Mouse (Mus musculus): ENCODE results near the gene Dkc1.

The Dkc1 gene

DNA sequence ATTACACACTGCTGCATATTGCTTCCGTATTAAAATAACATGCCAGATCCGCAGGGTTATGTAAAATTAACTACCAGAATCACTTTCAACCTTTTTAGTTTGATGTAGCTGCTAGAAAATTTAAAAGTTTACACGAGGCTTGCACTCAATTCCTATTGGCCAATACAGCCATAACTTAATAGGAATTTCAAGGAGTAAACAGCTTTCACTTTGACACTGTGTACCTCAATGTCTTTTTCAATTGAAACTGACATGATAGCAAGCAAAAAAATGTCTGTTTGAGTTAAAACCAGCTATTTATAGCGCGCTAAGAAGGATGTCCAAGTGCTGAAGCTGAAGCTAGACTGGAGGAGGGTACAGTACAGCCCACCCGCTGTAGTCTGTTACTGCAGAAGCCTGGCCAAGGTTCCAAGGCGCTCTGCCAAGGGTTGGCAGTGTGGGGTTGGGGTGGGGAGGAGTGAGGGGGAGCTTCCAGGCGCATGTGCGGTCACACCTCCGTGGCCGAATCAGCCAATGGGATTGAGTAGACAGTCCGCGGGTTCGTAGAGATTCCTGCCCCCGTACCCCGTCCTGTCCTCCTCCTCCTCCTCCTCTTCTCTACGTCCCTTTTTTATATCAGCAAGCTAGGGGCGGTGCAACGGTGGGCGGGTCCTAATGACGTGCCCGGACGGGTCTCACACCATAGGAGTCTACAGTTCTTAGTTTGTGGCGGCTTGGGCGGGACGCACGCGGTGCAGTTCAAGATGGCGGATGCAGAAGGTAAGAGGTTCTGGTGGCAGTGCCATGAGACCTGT lies at the start of gene Dkc1:
Dkc1 (plus strand) TSS at position 486 of the 794 bp plus-strand sequence.
- peak; percentile 90 to 92 for DNase-seq (ENCODE audit: low spot score in 2 of 2)

DNA sequence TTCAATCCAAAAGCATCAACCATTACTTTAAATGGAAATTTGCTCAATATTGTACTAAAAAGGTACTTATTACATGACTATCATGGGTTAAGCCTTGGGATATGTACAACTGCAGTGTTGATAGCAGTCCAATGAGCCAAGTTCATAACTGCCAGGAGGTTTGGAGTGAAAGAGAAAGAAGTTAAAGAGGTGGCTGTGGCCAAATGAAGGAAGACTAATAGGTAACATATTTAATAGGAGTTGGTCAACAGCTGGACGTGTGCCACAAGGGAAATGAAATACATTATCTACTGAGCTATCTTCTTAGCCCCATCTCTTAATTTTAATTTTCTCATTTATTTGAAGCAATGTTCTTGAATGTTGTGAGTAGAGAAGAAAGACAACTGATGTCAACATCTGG lies 49.7 kb upstream of the Dkc1 start:
- DNase-seq (ENCODE audit: low spot score in 2 of 2), result no peak

DNA sequence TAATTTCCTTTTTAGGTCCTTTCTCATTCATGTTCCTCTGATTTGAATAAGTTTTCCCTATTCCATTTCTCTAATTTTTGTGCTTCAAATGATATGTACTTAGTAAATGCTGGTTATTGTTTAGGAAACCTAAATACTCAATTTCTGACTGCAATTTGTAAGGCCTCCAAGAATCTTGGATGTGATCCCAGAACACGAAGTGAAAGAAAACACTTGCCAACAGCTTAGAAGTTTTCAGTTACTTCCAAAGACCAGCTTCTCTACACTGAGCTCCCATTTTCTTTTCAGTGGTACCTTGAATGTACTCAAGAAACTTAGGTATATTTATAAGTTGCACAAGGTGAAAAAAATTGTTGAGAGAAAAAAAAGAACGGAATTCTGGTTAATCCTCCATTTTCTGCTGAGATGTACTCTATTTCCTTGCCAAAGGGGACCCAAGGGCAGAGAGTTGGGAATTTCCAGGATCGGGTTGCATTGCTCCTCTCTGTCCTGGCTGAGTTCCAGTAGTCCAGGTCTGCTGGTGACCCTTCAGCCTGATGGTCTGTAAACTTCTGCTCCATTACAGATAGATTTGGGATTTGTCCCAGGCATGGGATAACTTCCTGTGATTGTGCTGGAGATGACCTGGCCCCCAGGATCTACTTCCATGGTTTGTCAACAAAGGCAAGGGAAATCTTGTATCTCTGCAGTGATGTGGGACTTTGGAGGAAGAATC lies 48.6 kb upstream of the Dkc1 start:
- DNase-seq (ENCODE audit: low spot score in 2 of 2), result no peak

DNA sequence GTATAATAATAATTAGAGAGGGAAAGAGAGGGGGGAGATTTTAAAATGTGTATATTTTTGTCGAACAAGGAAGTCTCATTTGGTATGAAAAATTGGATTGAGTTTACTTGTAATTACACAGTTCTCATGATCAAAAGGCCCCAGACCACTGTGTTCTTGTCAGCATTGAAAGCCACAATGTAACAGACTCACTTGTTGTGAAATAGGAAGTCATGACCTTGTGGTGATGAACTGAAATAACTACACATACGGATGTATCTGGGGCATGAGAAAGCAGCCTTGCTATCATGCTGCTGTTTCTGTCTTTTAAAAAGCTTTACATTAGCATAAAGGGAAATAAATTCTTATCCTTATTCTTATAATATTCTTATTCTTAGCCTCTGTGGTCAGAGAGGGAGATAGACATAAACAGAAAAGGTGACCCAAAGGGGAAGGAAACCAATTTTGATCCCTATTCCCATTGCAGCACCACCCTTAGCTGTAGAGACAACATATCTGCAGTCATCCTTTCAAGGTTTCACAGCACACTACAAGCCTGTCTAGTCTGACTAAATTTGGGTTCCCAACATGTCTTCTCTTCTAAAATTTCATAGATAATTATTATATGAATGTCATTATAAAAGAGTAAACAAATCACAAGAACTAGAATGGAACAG lies 39.4 kb upstream of the Dkc1 start:
- no peak for DNase-seq (ENCODE audit: low spot score in 2 of 2)

DNA sequence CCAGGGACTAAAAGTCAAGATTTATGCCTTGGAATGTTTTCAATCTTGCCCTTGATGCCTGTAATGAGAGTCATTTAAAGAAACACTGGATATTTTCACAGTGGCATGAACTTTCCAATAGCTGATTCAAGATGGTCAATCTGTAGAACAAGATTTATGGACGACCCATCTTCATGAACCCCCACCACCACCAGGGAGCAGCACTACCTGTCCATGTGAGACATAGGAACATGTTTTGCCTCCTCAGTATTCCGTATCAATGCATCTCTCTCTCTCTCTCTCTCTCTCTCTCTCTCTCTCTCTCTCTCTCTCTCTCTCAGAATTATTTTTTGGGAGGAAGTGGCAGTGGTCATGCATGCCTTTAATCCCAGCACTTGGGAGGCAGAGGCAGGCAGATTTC lies 13.3 kb upstream of the Dkc1 start:
- DNase-seq (ENCODE audit: low spot score in 2 of 2), result peak; percentile 22 to 57

DNA sequence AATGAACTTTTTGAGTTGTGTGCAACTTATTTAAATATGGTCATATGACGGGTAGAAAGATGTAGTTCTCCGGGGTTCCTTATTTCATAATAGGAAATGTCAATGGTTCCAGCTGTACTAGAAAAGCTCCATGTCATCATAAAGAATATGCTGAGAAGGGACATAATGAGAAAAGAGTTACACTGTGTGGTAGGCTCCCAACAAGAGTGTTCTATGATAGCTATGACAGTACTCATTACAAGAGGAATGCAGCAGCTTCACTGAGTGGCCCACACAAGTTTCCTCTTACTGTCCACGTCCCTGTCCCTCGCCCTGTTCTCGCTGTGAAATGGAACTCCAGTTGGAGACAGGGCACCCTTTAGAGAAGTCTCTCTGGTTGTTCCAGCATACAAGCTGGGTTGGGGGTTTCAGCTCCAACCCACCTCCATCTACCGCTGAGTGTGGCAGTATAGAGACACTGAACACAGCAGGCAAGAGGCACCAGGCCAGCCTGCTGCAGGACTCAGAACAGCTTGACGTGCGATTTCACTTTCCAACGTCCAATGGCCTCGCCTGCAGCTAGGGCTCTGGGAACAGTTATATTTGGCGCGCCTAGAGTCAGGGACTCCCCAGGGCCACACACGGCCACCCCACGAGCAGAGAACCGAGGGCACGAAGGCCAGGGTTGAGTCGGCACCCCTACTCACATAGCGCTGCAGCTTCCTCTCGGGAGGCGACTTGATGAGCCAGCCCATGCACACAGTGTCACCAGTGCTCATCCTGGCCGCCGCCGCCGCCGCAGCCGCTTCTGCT lies 11.5 kb upstream of the Dkc1 start:
- DNase-seq (ENCODE audit: low spot score in 2 of 2), result peak; percentile 11 to 73

DNA sequence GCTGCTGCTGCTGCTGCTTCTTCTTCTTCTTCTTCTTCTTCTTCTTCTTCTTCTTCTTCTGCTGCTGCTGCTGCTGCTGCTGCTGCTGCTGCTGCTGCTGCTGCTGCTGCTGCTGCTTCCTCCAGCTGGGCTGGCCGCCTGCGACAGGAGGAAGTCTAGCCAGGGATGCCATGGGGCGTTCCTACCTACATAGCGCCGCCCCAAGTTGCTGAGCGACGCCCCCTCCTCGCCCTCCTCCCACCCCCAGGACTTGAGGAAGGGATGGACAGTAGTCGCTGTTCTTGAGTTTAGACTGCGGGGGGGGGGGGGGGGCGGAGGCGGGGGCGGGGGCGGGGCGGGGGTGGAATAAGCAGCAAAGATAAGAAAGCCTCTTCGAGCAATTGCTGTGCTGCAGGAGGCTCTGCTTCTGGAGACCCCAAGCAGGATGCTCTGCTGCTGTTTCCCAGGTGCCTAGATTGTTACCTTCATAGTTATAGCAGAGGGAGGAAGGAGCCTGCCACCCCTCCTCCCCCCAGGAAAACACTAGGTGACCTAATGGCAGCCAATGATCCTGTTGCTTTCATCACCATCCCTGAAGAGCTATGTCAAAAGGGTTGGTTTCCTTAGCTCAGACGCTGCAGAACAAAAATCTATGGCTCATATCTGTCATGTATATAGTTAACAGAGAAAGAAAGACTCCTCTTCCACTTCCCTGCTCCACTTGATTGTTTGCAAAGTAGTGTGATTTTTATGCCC lies 10.7 kb upstream of the Dkc1 start, which contains the start of gene Gab3:
Gab3 (minus strand) TSS at position 685 of the 735 bp plus-strand sequence.
- DNase-seq (ENCODE audit: low spot score in 2 of 2), result peak; percentile 36 to 54

DNA sequence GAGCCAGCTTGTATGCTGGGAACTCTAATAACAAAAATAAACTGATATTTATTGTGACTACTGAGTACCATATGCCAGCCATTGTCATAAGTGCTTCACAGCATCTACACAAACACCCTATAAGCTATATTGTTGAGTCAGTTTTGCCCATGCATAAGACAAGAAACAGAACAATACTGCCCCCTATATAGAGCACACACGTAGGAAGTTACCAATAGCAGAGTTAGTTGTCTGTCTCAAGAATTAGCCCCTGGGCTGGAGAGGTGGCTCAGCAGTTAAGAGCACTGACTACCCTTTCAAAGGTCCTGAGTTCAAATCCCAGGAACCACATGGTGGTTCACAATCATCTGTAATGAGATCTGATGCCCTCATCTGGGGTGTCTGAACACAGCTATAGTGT lies 10.0 kb upstream of the Dkc1 start:
- peak in 1 of 2 experiments; percentile 32 for DNase-seq (ENCODE audit: low spot score in 2 of 2)

DNA sequence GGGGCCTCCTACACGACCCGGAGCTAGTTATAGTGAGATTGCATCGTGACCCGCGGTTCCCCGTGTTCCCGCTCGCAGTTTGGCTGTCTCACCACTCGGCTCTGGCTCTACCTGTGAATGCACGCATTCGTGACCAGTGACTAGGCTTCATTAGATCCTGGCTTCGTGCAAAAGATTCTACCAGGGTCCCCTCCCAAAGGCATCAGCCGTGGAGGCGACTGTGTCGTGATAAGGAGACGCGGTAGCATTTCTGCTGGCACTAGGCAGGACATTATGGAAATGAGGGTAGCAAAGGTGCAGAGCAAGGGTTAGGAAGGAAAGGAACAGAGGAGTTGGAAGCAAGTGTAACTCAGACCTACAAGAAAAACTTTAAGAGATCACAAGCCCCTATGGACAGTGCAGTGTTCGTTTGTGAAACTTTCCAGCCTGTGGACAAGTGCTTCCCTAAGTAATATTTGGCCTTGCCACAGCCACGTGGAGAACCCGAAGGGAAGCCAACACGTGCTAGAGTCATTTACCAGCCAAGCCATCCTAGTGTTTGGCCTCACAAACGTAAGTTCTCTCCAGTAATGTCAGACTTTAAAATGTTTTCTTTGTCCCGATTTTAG lies 613 bp downstream of the Dkc1 start:
- no peak for DNase-seq (ENCODE audit: low spot score in 2 of 2)

DNA sequence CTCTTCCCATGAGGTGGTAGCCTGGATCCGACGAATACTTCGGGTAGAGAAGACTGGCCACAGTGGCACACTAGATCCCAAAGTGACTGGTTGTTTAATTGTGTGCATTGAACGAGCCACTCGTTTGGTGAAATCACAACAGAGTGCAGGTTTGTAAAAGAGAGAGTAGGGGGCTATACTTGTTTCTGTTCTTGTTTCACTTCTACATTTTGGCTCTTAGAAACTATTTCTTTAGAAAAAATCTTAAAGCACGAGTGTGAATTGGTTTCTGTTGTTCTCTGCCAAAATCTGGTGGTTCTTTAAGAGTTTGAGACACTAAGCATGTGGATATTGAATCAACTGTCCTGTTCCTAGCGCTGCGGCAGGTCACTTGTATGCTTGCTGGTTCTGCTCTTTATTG lies 3.1 kb downstream of the Dkc1 start:
- no peak for DNase-seq (ENCODE audit: low spot score in 2 of 2)

DNA sequence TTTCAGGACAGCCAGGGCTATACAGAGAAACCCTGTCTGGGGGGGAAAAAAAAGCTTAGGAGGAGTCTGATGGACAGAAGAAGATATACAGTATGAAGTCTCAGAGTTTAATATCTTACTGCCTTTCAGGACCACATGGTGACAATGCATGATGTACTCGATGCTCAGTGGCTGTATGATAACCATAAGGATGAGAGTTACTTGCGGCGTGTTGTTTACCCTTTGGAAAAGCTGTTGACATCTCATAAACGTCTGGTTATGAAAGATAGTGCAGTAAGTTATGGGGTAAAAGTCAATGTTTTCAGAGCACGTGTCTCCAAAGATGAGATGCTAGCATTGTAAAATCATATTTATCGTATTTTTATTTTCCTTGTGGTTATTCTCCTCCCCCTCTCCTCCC lies 6.6 kb downstream of the Dkc1 start:
- DNase-seq (ENCODE audit: low spot score in 2 of 2), result no peak

DNA sequence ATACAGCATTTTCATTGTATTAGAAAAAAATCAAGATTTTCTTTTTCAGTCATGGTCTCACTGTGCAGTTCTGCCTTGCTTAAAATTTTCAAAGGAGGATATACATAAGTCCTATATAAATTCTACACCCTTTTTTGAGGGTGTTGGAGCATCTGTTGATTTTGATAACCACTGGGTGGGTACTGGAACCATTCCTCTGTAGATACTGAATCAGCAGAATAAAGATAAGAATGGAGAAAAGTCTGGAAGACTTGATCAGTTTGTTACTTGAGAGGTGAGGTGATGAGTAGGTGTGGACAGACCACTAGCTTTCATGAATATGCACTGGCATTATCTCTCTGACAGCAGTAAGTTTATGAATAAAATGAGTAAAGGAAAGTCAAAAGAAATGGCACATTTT lies 19.9 kb downstream of the Dkc1 start:
- DNase-seq (ENCODE audit: low spot score in 2 of 2), result no peak

DNA sequence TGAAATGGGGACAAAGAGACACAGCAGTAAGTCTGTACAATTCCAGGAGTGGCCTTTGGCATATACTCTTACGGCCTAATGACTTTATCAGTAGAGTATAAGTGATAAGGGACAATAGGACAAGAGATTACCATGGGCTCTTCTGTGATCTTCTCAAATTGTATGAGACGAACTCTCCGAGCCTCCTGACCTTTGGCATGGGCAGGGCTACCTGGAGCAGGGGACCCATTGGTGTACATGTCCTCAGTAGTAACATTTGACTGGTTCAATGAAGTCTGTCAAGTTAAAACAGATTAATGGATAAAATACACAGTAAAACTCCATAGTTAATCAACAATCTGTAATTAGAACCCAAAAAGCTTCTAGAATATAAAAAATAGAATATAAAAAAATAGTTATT lies 30.0 kb downstream of the Dkc1 start:
- DNase-seq (ENCODE audit: low spot score in 2 of 2), result no peak

DNA sequence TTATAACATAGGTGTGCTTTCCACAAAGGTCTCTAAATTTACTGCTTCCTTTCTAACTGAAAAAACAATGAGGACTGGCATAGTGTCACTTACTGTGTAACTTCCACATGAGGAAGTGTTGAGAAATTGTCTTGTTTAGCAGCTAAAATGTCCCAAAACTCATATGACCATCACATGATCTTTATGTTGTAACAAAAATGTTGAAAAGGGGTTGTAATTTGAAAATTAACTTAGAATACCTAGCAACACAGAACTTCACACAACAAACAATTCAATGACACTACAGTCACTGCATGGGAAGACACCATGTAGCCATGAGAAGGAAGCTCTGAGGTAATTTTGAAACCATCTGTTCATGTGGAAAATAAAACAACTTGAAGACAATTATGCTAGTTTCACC lies 31.2 kb downstream of the Dkc1 start:
- no peak for DNase-seq (ENCODE audit: low spot score in 2 of 2)

DNA sequence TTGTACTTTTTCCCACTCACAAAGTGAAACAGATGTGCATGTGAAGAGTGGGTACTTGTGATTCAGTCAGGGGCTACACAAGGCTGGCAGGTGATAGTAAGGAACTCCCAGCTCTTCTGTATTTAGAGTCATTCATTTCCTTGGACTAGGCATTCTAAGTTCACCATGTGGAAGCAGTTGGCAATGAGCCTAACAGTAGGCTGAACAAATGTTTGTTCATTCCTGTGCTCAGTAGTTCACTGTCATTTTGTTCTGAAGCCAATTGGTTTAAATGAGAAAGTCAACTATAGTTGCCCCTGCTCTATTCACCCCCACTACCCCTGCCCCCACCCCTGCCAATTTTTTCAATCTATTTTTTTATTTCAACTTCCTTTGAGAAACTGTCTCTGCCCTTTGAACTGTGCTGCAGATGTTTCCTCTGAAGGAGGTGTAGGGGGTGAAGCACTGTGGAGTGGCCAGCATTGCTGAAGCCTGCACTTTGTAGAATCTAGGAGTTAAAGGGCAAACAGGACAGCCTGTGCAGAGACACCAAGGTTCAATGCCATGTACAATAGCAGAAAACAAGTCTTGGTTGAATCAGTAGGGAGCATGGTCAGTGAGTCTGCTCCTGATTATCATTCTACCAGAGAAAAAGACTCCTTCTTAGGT lies 32.8 kb downstream of the Dkc1 start:
- no peak for DNase-seq (ENCODE audit: low spot score in 2 of 2)

DNA sequence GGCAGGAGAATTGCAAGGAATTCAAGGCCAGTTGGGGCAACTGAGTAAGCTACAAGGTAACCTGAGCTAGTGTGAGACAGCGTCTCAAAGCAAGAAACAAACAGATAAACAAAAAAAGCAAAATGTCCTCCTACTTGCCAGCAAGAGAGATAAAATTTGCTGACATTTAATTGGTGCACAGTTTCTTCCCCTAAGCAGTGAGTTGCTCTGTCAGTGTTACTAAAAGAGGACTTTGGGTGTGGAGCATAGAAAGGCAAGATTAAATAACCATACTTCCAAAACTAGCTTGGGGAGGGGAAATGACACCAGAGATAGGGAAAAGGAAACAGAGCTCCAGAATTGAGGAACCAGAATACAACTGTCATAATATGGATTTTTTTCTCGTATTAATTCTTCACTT lies 33.8 kb downstream of the Dkc1 start:
- DNase-seq (ENCODE audit: low spot score in 2 of 2), result no peak

DNA sequence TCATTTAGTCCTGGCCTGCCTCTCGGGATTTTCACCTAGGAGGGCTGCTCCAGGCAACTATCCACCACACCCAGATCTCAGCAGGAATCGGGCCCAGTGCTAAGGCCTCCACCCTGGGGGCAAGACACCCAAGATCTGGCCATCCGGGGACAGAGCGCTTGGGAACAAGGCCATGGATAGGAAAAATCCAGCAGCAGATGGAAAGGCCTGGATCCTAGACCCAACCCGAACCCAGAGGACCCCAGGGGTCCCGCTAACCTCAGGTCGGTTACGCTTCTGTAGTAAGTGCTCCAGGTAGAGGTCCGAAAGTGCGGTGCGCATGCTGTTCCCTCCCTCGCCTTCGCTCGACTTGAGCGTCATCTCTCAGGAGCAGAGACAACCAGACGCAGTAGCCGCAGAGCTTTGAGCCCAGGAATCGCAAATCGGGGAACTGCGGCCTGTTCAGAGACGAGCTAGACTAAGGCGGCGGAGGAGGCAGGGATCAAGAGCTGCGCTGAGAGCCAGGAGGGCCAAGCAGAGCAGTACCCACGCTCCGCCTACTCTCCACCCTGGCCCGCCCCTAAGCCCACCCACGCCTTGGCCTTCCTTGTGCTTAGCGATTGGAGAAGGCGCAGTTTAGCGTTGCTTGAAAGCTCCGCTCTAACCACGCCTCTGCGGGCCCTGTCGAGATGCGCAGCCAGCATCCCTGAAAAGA lies 35.0 kb downstream of the Dkc1 start, which contains the start of gene Mpp1:
Mpp1 (minus strand) TSS at position 550 of the 694 bp plus-strand sequence.
- peak; percentile 84 to 85 for DNase-seq (ENCODE audit: low spot score in 2 of 2)

DNA sequence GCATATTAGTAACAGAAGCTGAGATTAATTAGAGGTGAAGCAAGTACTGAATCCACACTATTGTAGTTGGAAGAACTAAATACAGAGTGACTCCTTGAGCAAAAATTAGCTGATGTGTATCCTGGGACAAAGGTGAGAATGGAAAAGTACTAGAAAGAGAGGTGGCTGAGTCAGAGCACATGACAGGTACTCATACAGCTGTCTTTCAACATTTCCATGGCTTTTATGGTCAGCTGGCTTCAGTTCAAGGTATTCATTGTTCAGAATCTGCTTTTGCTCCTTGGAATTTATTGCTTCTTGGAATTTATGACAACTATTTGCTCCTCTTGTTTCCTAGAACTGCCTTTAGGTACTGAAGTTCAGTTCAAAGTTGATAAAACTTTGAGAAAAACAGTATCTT lies 41.3 kb downstream of the Dkc1 start:
- no peak for DNase-seq (ENCODE audit: low spot score in 2 of 2)

DNA sequence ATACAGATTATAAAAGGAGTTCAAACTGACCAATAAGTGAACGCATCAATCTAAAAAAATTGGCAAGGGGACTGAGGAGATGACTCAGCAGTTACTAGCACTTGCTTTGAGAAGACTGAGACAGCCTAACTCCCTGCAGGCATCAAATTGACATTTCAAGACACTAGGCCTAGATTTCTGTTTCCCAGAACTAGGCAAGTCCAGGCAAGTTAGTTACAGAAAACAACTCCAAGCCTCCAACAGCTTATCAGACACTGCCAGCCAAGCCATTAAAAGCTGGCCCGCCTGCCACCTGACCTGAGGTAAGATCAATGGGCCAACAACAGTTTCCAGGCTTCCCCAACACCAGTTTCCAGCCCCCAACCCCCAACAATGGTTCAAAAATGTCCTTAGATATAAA lies 42.1 kb downstream of the Dkc1 start:
- DNase-seq (ENCODE audit: low spot score in 2 of 2), result no peak

DNA sequence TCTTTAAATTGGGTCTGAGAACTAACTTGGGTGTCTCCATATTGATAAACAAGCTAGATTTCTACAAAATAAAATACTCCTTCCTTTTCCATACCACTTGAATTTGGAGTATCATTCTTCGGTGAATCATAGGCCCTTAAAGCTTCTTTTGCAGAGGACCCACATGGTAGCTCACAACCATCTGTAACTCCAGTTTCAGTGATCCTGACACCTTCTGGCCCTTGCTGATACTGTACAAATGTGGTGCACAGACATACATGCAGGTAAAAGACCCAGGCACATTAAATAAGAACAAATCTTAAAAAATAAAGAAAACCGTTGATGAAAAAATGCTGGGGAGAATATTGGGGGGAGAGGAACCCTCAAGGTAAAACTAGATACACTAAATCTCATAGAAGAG lies 42.5 kb downstream of the Dkc1 start:
- no peak for DNase-seq (ENCODE audit: low spot score in 2 of 2)

Data from spleen, postnatal 4 days (tissue).